Mouse (Mus musculus): Measurements from ENCODE around the gene Plekha6.

- no peak for TF ChIP-seq GATA1 (IDR thresholded peaks at IDR 0.05; ENCODE audit: borderline replicate concordance, low read length)
- TF ChIP-seq FLI1 (IDR thresholded peaks at IDR 0.05; ENCODE audit: low read length): no peak
These were observed 26.5 kb downstream of the Plekha6 start for GRCm38 (mm10) chr1:133190550-133190949.
